Mouse (Mus musculus): ENCODE results near the gene Lipt2. TPM values are rescaled to one million over a fixed set of nuclear protein-coding genes. Genes with fewer than 3 reads are reported as not detected.

The Lipt2 gene
- polyA plus RNA-seq, 1 experiment: 4.2 TPM

DNA sequence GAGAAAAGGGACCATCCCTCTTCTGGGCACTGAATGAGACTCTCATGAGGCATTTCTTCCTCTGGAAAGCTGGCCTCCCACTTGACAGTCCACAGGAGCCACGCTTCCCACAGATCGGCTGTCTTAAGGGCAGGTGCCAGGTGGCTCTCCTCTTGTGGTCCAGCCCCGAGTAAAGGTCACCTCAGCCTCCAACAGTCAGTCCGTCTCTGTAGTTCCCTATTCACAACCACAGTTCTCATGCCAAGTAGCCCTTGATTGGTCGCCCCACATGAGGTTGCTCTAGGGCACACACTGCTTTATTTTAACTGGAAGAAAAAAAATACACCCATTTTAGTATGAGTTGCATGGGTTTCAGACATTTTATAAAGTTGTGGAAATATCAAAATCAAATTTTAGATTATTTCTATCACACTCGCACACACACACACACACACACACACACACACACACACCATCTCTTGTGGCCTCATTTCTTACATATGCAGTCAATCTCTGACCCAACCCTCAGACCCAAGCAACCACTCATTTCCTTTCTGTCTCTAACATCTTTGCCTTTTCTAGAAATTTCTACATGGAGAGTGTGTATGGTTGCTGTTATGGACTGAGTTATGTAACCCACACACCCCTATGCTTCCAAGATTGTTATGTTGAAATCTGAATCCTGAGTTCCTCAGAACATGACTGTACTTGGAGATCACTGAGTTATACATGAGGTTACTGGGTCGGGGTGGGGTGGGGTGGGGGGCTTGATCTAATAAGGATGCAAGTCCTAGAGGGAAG lies 30.6 kb upstream of the Lipt2 start:
- H3K27ac ChIP-seq (ENCODE audit: insufficient read depth, low read depth, low read length): no peak overlapping the region
- TF ChIP-seq POLR2A (IDR thresholded peaks at IDR 0.05; ENCODE audit: borderline replicate concordance, low read depth, low read length): no peak
- no peak for TF ChIP-seq CTCF (IDR thresholded peaks at IDR 0.05; ENCODE audit: low read depth, low read length)
- H3K4me1 ChIP-seq (ENCODE audit: control insufficient read depth, insufficient read depth, low read length): peaks cover 2% of the 10 kb centered on the region; the same call in 1 of the 2 replicates
- no peak overlapping the region for H3K4me3 ChIP-seq (ENCODE audit: insufficient read depth, low read length)

DNA sequence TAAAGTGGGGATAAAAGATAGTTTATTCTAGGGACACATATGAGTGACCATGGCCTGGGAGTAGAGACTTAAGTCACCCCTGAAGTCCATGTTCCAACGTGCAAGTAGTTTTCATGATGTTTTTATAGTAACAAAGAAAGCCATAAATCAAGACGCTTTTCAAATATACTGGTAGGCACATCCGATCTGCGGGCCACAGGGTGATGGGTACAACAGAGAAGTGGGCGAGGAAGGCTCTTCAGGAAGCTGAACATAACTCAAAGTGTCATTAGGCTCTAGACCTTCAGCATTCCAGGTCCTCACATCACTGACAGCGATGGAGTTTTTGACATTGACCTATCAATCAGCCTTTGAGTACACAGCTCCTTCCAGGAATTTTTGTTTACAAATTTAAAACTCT lies 28.5 kb upstream of the Lipt2 start:
- TF ChIP-seq CTCF (IDR thresholded peaks at IDR 0.05; ENCODE audit: low read depth, low read length): no peak
- TF ChIP-seq POLR2A (IDR thresholded peaks at IDR 0.05; ENCODE audit: borderline replicate concordance, low read depth, low read length): no peak
- no peak overlapping the region for H3K27ac ChIP-seq (ENCODE audit: insufficient read depth, low read depth, low read length)
- H3K4me1 ChIP-seq (ENCODE audit: control insufficient read depth, insufficient read depth, low read length): peaks cover 2% of the 10 kb centered on the region; the same call in 1 of the 2 replicates
- H3K4me3 ChIP-seq (ENCODE audit: insufficient read depth, low read length): no peak overlapping the region

DNA sequence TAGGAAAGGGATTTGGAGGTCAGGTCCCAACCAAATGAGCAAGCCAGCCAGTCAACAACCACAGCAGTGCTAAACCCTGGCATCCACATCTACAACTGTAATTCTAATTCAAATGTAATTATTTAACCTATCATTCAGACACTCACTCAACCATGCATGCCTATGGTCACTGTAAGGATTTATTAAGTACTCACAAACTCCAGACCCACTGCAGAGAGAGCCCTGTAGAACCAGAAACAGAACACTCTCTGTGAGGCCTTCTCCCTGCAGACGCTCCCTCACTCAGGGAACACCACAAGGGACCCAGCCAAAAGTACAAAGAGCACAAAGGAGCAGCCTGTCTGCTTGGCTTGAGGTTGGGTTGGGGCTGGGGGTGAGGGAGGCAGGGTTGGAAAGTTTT lies 26.7 kb upstream of the Lipt2 start:
- TF ChIP-seq POLR2A (IDR thresholded peaks at IDR 0.05; ENCODE audit: borderline replicate concordance, low read depth, low read length) (no peak), CTCF (IDR thresholded peaks at IDR 0.05; ENCODE audit: low read depth, low read length) (no peak)
- peaks cover 10% of the 10 kb centered on the region for H3K4me1 ChIP-seq (ENCODE audit: control insufficient read depth, insufficient read depth, low read length)
- H3K27ac ChIP-seq (ENCODE audit: insufficient read depth, low read depth, low read length): no peak overlapping the region
- H3K4me3 ChIP-seq (ENCODE audit: insufficient read depth, low read length): no peak overlapping the region

DNA sequence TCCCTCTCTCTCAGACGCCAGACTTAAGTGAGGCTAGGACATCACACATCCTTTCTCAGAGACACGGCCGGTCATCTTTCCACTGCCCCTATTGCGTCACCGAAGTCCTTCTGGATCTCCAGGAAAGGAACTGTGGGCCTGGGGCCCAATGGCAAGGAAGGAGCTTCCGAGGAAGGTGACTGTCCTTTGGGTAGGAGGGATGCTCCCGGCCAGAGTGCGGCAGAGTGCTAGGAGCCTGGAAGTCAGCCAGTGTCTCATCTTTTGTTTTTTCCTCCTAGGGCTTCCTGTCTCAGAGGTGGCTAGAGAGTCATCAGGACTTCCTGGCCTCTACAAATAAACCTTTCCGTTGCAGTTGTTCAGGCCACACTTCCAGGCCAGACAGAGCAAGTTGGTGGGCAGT lies 22.0 kb upstream of the Lipt2 start:
- no peak overlapping the region for H3K27ac ChIP-seq (ENCODE audit: insufficient read depth, low read depth, low read length)
- TF ChIP-seq CTCF (IDR thresholded peaks at IDR 0.05; ENCODE audit: low read depth, low read length) (no peak), POLR2A (IDR thresholded peaks at IDR 0.05; ENCODE audit: borderline replicate concordance, low read depth, low read length) (no peak)
- H3K4me3 ChIP-seq (ENCODE audit: insufficient read depth, low read length): no peak overlapping the region
- H3K4me1 ChIP-seq (ENCODE audit: control insufficient read depth, insufficient read depth, low read length): peaks cover 11% of the 10 kb centered on the region

DNA sequence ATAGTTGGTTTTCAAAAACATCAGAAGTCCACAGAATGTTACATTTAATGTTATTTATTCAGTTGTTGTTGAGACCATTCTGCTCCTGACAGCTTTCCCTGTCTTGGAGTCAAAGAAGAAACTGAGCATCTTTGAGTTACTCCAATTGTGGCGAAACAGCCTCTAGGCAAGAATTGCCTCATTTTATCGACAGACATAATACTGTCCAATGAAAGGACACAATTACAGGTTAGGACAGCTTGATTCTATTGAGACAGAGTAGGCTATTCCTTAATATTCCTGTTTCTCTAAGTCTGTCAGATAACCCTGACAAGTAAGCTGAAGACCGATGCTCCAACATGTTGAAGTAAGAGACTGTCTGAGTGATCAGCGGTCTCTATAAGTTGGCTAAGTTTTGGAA lies 21.0 kb upstream of the Lipt2 start:
- TF ChIP-seq CTCF (IDR thresholded peaks at IDR 0.05; ENCODE audit: low read depth, low read length) (no peak), POLR2A (IDR thresholded peaks at IDR 0.05; ENCODE audit: borderline replicate concordance, low read depth, low read length) (no peak)
- no peak overlapping the region for H3K4me3 ChIP-seq (ENCODE audit: insufficient read depth, low read length)
- H3K4me1 ChIP-seq (ENCODE audit: control insufficient read depth, insufficient read depth, low read length): peaks cover 11% of the 10 kb centered on the region
- H3K27ac ChIP-seq (ENCODE audit: insufficient read depth, low read depth, low read length): no peak overlapping the region

DNA sequence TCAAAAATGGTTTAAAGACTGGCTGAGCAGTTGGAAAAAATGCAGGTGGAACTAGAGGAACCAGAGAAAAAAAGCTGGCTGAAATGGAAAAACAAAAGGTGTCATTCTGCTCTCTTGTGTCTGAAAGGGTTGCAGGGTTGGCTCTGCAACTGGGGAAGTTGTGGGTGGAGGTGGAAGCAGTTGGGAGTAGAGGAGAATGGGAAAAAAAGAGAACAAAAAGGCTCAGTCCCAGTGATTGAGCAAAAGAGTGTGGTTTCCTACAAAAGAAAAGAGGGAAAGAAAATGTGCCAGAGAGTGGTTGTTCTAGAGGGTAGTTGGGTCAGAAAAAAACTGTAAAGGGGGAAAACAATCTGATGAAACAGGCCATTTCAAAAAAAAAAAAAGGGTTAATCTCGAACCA lies 18.5 kb upstream of the Lipt2 start:
- peaks cover 13% of the 10 kb centered on the region for H3K4me1 ChIP-seq (ENCODE audit: control insufficient read depth, insufficient read depth, low read length)
- no peak overlapping the region for H3K27ac ChIP-seq (ENCODE audit: insufficient read depth, low read depth, low read length)
- no peak overlapping the region for H3K4me3 ChIP-seq (ENCODE audit: insufficient read depth, low read length)
- no peak for TF ChIP-seq CTCF (IDR thresholded peaks at IDR 0.05; ENCODE audit: low read depth, low read length)
- TF ChIP-seq POLR2A (IDR thresholded peaks at IDR 0.05; ENCODE audit: borderline replicate concordance, low read depth, low read length): no peak

DNA sequence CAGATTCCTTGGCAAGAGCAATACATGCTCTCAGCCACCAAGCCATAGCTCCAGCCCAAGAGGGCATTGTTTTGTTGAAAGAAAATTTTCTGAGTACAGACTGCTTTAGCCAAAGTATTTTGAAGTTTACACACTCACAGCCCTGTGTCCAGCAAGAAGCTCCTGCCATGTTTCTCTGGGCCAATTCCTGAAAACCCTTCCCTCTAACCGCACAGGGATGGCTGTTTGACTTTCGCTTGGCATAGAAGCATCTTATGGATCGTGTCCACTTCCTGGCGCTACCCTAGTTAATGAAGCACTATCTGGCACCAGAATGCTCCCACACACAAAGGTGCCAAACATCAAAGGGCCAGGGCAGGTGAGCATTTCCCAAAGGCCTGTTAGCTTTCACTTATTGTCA lies 10.5 kb upstream of the Lipt2 start:
- no peak for TF ChIP-seq CTCF (IDR thresholded peaks at IDR 0.05; ENCODE audit: low read depth, low read length)
- no peak for TF ChIP-seq POLR2A (IDR thresholded peaks at IDR 0.05; ENCODE audit: borderline replicate concordance, low read depth, low read length)
- no peak overlapping the region for H3K4me3 ChIP-seq (ENCODE audit: insufficient read depth, low read length)
- no peak overlapping the region for H3K27ac ChIP-seq (ENCODE audit: insufficient read depth, low read depth, low read length)
- peaks cover 12% of the 10 kb centered on the region for H3K4me1 ChIP-seq (ENCODE audit: control insufficient read depth, insufficient read depth, low read length)

DNA sequence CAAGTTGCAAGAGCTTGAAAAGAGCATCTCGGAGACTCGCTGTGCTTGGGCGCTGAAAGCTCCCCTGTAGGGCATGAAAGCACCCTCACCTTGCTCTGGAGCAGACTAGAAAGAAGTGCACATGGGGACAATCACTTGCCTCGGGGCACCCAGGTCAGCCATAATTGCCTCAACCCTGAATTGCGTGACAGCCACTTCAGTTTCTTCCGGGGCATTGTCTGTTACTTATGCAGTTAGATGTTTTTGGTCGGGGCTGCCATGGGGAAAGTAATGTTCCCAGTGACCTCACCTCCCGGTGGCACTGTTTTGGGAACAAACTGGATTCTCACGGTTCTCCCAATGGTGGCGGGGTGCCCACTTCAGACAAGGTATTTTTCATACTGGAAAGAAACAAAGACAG lies 9.0 kb upstream of the Lipt2 start:
- Histone ChIP-seq H3K4me1 (ENCODE audit: control insufficient read depth, insufficient read depth, low read length) (peaks cover 12% of the 10 kb centered on the region), H3K4me3 (ENCODE audit: insufficient read depth, low read length) (no peak overlapping the region), H3K27ac (ENCODE audit: insufficient read depth, low read depth, low read length) (peak overlapping the region; percentile 24)
- TF ChIP-seq POLR2A (IDR thresholded peaks at IDR 0.05; ENCODE audit: borderline replicate concordance, low read depth, low read length) (no peak), CTCF (IDR thresholded peaks at IDR 0.05; ENCODE audit: low read depth, low read length) (no peak)

DNA sequence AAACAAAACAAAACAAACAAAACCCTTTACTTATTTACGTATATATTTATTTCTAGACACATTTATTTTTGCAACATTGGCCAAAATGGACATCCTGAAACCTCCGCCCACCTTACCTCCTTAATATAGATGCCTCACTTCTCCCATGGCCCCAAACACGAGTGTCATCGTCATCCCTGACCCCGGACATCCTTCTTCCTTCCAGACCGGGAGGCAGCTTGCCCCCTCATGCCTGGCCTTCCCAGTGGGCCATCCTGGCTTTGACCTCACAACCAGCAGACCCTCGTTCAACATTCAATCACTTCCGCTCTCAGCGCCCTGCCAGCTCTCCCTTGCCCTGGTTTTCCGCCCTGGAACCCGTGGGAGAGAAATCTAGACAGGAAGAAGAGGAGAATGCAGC lies 8.5 kb upstream of the Lipt2 start:
- no peak for TF ChIP-seq CTCF (IDR thresholded peaks at IDR 0.05; ENCODE audit: low read depth, low read length)
- TF ChIP-seq POLR2A (IDR thresholded peaks at IDR 0.05; ENCODE audit: borderline replicate concordance, low read depth, low read length): no peak
- Histone ChIP-seq H3K27ac (ENCODE audit: insufficient read depth, low read depth, low read length) (no peak overlapping the region; the same call in 1 of the 2 replicates), H3K4me3 (ENCODE audit: insufficient read depth, low read length) (no peak overlapping the region), H3K4me1 (ENCODE audit: control insufficient read depth, insufficient read depth, low read length) (peaks cover 10% of the 10 kb centered on the region)

DNA sequence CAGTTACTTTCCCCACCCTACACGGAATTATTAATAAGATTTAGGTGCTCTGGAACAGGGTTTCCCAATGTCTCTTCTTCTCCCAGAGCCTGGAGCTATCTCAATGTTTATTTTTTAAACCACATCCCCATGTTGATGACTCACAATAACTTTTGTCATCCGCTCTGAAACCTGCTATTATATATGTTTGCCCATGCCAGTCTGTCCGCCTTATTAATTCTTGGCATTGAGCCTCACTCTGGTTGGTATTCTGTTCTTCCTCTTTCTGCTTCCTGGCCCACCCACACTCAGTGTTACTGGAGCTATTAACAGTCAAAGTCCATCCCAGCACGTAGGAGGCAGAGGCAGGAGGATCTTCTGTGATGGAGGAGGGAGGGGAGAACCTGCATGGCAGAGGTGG lies 1.4 kb upstream of the Lipt2 start:
- Histone ChIP-seq H3K4me1 (ENCODE audit: control insufficient read depth, insufficient read depth, low read length) (peaks cover 25% of the 10 kb centered on the region), H3K27ac (ENCODE audit: insufficient read depth, low read depth, low read length) (peak overlapping the region; percentile 51)
- TF ChIP-seq CTCF (IDR thresholded peaks at IDR 0.05; ENCODE audit: low read depth, low read length) (no peak), POLR2A (IDR thresholded peaks at IDR 0.05; ENCODE audit: borderline replicate concordance, low read depth, low read length) (no peak)

More for the DNA sequence above, 1.4 kb upstream of the Lipt2 start:
- no peak overlapping the region for H3K4me3 ChIP-seq (ENCODE audit: insufficient read depth, low read length)
